Mouse (Mus musculus) c-Kit-positive CD71-negative TER-119-negative erythroid progenitor cells, embryonic 14.5 days (primary cell): Measurements from ENCODE around the gene 4930447C04Rik.
A peak's percentile ranks its signal among the peaks of the same experiment; 100 is the strongest.

Experiments used
- DNase-seq: peaks from one replicate; pipeline ENCODE4 v3.0.0-alpha.2; 2013; ENCODE audit warnings: low read depth

The 4930447C04Rik gene

GRCm38 (mm10) chr12:72943574-72944110 lies 3.1 kb upstream of the 4930447C04Rik start:
- no peak for DNase-seq

DNA sequence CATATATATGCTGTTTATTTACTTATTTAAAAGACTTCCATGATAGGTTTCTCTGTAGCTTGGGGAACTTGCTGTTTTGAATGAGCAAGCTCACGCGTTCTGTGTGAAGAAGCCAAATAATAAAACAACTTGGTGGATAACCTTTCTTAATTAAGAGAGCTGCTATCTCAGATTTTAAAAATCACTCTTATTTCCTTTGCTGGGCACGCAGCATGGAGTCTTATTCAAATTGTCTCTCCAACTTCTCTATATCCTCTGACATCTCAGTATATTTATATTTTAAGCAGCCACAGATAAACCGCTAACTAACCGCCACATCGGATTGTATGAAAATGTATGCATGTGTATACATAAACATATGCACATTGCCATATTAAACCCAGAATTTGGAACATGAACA lies 1.6 kb upstream of the 4930447C04Rik start:
- no peak for DNase-seq

- DNase-seq, result no peak
Observed at GRCm38 (mm10) chr12:72941398-72942051, 951 bp upstream of the 4930447C04Rik start.

GRCm38 (mm10) chr12:72940822-72941397 lies 336 bp upstream of the 4930447C04Rik start:
- DNase-seq, result no peak

DNA sequence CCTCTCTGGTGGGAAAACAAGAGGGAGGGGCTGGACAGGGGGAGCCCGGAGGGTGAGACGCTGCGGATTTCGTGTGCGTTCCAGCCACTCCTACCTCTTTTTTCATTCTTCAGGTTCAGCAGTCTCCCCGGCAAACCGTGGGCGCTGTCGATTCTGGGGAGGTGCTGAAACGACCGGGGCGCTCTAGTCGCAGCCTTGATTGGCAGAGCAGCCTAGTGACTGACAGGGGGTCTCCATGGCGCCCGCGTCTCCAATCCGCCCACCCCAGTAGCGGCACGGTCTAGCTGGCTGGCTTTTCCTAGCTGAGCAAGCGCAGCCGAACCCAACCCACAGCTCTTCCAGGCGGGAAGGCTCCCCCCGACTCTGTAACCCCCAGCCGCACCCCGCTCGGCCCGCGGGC lies 958 bp downstream of the 4930447C04Rik start, which contains the start of gene Six6:
Gene Six6 (plus strand): TSS at position 277 of the 400 bp plus-strand sequence.
- DNase-seq, result peak; percentile 35

DNA sequence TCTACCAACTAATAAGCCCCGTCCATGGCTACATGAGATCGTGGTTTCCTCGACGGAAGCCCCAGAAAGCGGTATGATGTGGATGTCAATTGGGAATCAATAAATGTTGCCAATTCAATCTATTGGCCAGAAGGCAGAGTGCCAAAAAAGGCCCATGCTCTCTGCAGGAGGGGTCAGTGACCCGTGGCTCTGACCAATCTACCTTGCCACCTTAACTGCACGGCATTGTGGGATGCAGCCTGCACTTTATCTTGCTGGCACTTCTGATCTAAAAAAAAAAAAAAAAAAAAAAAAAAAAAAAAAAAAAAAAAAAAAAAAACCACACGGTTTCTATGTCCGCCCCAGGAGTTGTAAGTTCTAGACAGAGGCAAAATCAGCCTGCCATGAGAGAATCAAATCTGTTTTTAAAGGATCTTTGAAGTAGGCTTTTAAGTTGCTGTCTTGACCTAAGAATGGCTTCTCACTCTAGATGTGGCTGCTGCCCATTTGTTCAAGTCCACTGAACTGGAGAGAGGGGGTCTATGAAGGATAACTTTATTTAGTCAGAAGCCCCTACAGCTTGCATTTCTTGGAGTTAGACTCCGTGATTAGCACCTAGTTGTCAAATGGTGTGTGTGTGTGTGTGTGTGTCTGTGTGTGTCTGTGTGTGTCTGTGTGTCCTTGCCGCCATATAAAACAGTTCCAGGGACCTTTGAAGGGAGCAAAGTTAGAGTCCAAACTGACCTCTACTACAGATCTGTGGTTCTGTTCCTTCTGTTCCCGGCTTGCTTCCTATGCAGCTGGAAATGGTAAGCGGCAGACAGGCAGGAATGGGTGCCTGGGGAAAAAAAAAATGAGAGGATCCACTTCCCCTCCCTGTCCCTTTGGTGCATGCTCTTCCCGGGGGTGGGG lies 1.7 kb downstream of the 4930447C04Rik start:
- DNase-seq, result no peak

DNA sequence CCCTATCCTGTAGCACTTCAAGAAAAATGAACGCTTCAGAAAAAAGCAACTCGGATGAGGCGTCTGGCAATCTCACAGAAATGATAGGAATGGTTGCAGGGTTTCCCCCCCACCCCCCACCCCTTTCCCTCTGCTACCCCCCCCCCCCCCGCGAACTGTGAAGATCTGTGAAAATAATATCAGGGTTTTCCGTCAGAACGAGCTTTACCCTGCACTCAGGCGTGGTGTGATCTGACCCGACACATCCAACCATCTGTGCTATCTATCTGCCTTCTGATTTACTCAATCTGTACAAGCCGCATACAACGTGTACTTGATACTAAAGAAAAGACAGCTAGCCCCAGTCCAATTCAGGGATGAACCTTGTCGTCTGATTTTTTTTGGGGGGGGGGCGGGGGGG lies 2.4 kb downstream of the 4930447C04Rik start:
- DNase-seq, result no peak

- no peak for DNase-seq
Observed at GRCm38 (mm10) chr12:72937537-72938120, 2.9 kb downstream of the 4930447C04Rik start.

GRCm38 (mm10) chr12:72936751-72937150 lies 3.8 kb downstream of the 4930447C04Rik start:
- no peak for DNase-seq

DNA sequence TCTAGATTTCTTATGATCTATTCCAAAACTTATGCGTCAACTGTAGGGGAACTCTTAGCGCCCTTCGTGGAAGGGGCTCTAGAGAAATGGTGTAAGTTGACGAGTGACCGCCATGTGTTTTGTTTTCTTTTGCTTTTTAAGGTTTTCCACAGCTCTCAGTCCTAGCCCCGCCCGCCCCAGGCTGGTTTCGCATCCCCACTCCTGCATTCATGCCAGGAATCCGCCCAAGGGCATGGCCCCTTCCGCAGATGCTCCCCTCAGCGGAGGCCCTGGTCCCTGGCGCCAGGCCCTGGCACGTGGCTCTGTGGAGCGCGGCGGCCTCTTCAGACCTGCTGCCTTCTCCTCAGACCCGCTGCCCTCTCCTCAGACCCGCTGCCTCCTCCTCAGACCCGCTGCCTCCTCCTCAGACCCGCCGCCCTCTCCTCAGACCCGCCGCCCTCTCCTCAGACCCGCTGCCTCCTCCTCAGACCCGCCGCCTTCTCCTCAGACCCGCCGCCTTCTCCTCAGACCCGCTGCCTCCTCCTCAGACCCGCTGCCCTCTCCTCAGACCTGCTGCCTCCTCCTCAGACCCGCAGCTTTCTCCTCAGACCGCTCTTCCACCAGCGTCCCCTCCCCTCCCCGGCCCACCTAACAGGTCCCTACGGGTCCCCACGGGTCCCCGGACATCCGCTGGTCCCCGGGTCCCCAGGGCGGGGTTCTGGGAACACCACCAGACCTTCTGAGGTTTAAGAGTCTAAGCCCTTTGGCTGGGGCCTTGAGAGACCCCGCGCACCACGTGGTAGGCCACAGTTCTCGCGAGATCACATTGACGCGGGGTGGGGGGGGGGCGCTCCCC lies 23.2 kb downstream of the 4930447C04Rik start:
- DNase-seq, result no peak

GRCm38 (mm10) chr12:72854377-72855032 lies 86.1 kb downstream of the 4930447C04Rik start:
- DNase-seq, result no peak

DNA sequence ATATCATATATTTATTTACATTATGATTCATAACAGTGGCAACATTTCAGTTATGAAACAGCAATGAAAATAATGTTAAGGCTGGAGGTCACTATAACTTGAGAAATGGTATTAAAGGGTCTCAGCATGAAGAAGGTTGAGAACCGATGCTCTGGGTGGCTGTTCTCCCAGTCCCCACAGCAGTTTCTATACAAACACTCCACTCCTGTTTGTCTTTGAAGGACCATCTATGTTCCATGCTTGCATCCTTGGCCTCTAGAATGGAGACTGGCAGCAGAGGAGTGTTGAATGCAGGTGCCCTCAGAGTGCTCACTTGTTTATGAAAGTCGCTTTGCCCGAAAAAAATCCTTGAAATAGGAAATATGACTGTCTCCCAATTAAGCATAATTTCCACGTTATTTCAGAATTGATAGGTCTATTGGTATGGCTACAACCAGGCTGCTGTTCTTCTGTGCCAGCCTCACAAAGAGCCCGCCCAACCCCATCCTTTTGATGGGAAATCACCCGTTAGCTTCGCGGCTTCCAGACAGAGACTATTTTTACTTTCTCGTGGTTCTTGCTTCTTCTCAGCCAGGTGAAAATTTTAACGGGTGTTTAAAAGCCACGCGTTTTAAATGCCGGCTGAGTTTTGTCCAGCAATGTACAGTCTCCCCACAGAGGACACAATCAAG lies 87.0 kb downstream of the 4930447C04Rik start:
- DNase-seq, result no peak

DNA sequence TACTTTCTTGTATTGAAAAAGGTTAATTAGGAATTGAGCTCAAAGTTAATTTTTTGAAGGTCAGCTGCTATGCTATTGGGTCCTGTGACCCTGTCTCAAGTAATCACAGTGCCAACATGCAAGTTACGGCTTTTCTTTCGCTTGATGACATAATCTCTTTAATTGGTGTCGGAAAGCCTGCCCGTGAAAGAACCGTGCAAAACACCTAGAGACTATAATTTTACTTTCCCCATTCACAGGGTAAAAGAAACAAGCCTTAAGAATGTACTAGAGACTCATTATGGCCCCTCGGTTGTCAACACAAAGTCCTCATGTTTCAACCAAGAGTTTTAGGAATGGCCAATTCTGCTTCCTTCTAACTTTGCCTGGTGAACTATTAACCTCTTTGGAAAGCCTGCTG lies 88.3 kb downstream of the 4930447C04Rik start:
- DNase-seq, result no peak

- no peak for DNase-seq
Observed at GRCm38 (mm10) chr12:72850146-72850545, 90.4 kb downstream of the 4930447C04Rik start.

- peak; percentile 62 for DNase-seq
Observed at GRCm38 (mm10) chr12:72847725-72848124, 92.8 kb downstream of the 4930447C04Rik start.

GRCm38 (mm10) chr12:72845946-72846345 lies 94.6 kb downstream of the 4930447C04Rik start:
- no peak for DNase-seq

- DNase-seq, result peak; percentile 60
Observed at GRCm38 (mm10) chr12:72843973-72844620, 96.5 kb downstream of the 4930447C04Rik start.

GRCm38 (mm10) chr12:72843555-72843954 lies 97.0 kb downstream of the 4930447C04Rik start:
- no peak for DNase-seq

GRCm38 (mm10) chr12:72843135-72843534 lies 97.4 kb downstream of the 4930447C04Rik start:
- no peak for DNase-seq

- DNase-seq, result no peak
Observed at GRCm38 (mm10) chr12:72841500-72841899, 99.1 kb downstream of the 4930447C04Rik start.
